Mouse (Mus musculus) liver, embryonic 14.5 days (tissue): ENCODE measurements at regions not wholly inside any gene's neighbourhood (a gene's known extent, or its start where the extent isn't known, plus 50 kb on each side); places are given as distances from the start of the nearest gene placed in this dataset.

Experiments used
- ATAC-seq: fragments of 200-750 bp; cut with Nextera tagmentation; 2 replicates; pipeline ENCODE4 v1.8.0; 2017; ENCODE audit warnings: moderate number of reproducible peaks, mild to moderate bottlenecking, moderate library complexity; ENCODE audit not compliant: insufficient read depth
- DNase-seq, 3 experiments: peaks; one replicate each; pipeline ENCODE4 v3.0.0-alpha.2; 2012 to 2013; ENCODE audit warnings: low read depth in 3 of 3, low spot score in 3 of 3
- H3K27ac ChIP-seq: fragments of 300-500 bp; sonication (generic); 2 replicates; pipeline ENCODE4 v1.5.1; 2014; ENCODE audit warnings: moderate library complexity, mild to moderate bottlenecking, control low read depth, inconsistent platforms
- H3K27me3 ChIP-seq: fragments of 300-500 bp; sonication (generic); 2 replicates; pipeline ENCODE4 v1.6.1; 2014; ENCODE audit warnings: mild to moderate bottlenecking, low read length, moderate library complexity; ENCODE audit not compliant: control insufficient read depth, insufficient read depth
- H3K36me3 ChIP-seq: fragments of 300-500 bp; sonication (generic); replicated peaks from 2 replicates; pipeline ENCODE4 v1.6.1; 2014; ENCODE audit warnings: low read depth; ENCODE audit not compliant: control insufficient read depth, insufficient read depth
- H3K4me1 ChIP-seq, 2 experiments: fragments of 200-500 bp in 1 of 2; fragments of 300-500 bp in 1 of 2; sonication (generic) in 1 of 2; replicated peaks; 2 replicates each; pipeline ENCODE4 v1.6.1; 2012 to 2014; ENCODE audit warnings: antibody characterized with exemption in 1 of 2, inconsistent platforms in 1 of 2, low read length in 1 of 2; ENCODE audit not compliant: control insufficient read depth in 2 of 2, insufficient read depth in 2 of 2
- H3K4me2 ChIP-seq: fragments of 300-500 bp; sonication (generic); 2 replicates; pipeline ENCODE4 v1.6.1; 2014; ENCODE audit warnings: low read depth, mild to moderate bottlenecking, control low read depth, moderate library complexity
- H3K4me3 ChIP-seq, 2 experiments: fragments of 200-500 bp in 1 of 2; fragments of 300-500 bp in 1 of 2; sonication (generic) in 1 of 2; 2 replicates each; pipeline ENCODE4 v1.5.1; 2012 to 2014; ENCODE audit warnings: low read depth in 2 of 2, low read length in 2 of 2, mild to moderate bottlenecking in 2 of 2, control low read depth in 1 of 2, inconsistent platforms in 1 of 2, moderate library complexity in 1 of 2; ENCODE audit not compliant: insufficient read depth in 1 of 2
- H3K9ac ChIP-seq: fragments of 300-500 bp; sonication (generic); replicated peaks from 2 replicates; pipeline ENCODE4 v1.6.1; 2014; ENCODE audit warnings: mild to moderate bottlenecking, control low read depth, moderate library complexity
- H3K9me3 ChIP-seq: fragments of 300-500 bp; sonication (generic); 2 replicates; pipeline ENCODE4 v1.6.1; 2016; ENCODE audit warnings: low read length, mixed read lengths; ENCODE audit not compliant: control insufficient read depth
- CTCF ChIP-seq: IDR thresholded peaks from 2 replicates; pipeline ENCODE4 v1.5.1; 2016; ENCODE audit warnings: antibody characterized with exemption, low read depth, control low read depth
- EP300 ChIP-seq: IDR thresholded peaks from 2 replicates; pipeline ENCODE4 v1.6.1; 2016; ENCODE audit warnings: antibody characterized with exemption, low read depth
- WGBS: fragments of 180-500 bp; shearing (Covaris S2); extraction: QIAGEN DNeasy Blood & Tissue Kit; methylation state at CpG from one replicate; pipeline ENCODE4 v1.1.7; 2014; ENCODE audit not compliant: insufficient replicate concordance; 5-methylcytosine and 5-hydroxymethylcytosine counted together

DNA sequence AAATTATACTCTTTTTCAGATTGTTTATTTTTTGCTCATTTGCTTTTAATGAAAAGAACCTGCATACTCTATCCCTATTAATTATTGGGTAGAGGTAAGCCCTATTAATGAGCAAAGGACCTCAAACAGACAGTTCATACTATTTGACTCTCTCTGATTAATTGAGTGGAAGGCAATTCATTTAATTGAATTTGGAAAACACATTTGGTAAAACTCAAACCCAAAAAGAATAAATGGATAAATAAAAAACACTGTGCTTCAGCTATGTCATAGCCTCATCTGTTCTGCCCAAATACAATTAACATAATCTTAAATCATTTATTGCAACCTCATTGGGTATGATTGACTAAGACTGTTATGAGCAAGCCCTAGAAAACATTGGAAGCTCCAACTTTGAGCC lies 874.8 kb downstream of the Adgrl2 start:
- Histone ChIP-seq H3K9ac (no peak overlapping the region), H3K36me3 (no peaks in the 10 kb centered on the region), H3K27me3 (no peaks in the 10 kb centered on the region), H3K4me3 (no peak overlapping the region), H3K4me1 (no peaks in the 10 kb centered on the region), H3K27ac (no peak overlapping the region), H3K9me3 (no peaks in the 10 kb centered on the region), H3K4me2 (no peak overlapping the region)
- ATAC-seq, result no peak
- no peak for DNase-seq
- no peak for TF ChIP-seq EP300
- no peak for TF ChIP-seq CTCF

DNA sequence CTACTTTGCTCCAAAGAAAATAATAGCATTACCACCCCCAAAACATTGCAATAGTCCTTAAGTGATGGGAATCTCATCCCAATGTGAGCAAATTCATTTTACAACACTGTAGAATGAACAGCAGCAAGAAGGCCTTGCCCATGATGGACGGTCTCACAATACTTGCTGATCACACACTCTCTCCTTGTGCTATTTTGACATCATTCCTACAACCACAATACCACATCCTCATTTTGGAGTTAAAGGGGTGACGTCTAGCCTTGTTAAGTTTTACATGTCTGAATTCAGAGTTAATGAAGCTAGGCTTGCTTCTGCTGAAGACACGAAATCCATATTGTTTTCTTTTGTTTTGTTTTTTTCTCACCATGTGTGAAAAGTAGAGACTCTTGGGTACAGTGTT lies 878.2 kb downstream of the Adgrl2 start:
- ATAC-seq, result no peak
- H3K4me2 ChIP-seq, result no peak overlapping the region

DNA sequence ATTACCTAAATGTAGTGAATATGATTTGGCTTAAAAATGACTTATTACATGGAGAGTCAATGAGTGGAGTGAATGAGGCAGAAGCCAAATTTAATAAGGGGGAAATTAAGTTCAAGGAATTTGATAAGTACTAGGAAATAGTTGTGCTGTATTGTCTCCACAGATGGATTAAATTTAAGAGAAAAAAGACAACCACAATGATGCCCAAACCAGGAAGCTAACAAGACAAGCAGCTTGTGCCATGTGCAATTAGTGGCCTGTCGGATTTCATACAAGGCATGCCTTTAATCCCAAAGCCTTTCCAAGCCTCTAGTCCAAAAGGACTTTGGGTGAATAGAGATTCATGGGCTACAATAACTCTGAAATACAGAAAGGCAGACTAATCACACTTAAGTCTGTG lies 883.3 kb downstream of the Adgrl2 start:
- H3K27me3 ChIP-seq, result no peaks in the 10 kb centered on the region
- H3K9ac ChIP-seq, result no peak overlapping the region
- DNase-seq (no peak), ATAC-seq (no peak)
- no peak overlapping the region for H3K4me2 ChIP-seq
- H3K4me1 ChIP-seq, result no peaks in the 10 kb centered on the region
- H3K9me3 ChIP-seq, result no peaks in the 10 kb centered on the region
- no peak overlapping the region for H3K27ac ChIP-seq
- H3K36me3 ChIP-seq, result no peaks in the 10 kb centered on the region
- 52% methylated on average over 1 of the region's 1 CpGs for WGBS
- TF ChIP-seq CTCF (no peak), EP300 (no peak)
- H3K4me3 ChIP-seq, result no peak overlapping the region

More for the DNA sequence above, 878.2 kb downstream of the Adgrl2 start:
- H3K4me3 ChIP-seq, result no peak overlapping the region
- no peak overlapping the region for H3K27ac ChIP-seq
- DNase-seq, result no peak
- no peaks in the 10 kb centered on the region for H3K9me3 ChIP-seq
- no peak overlapping the region for H3K9ac ChIP-seq
- H3K27me3 ChIP-seq, result no peaks in the 10 kb centered on the region
- TF ChIP-seq EP300 (no peak), CTCF (no peak)
- 34% methylated on average over 3 of the region's 3 CpGs for WGBS
- no peaks in the 10 kb centered on the region for H3K4me1 ChIP-seq
- no peaks in the 10 kb centered on the region for H3K36me3 ChIP-seq

DNA sequence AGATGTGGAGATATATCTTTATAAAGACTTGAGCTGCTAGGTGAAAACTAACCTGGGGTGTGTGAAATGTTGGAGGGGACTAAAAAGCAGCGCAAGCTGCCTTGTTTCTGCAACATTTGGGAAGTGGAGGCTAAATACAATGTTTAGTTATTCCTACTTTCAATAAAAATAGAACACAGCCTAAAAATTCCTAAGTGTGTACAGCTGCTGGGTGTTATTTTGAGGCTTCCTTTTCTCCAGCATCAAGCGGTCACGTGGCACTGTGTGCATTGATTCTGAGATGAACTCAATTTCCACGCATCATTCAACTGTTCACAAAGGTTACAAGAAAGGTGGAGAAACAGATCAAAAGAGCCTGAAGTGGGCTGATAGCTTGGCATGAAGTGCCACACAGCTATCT lies 896.4 kb downstream of the Adgrl2 start:
- H3K9me3 ChIP-seq, result no peaks in the 10 kb centered on the region
- H3K27me3 ChIP-seq, result no peaks in the 10 kb centered on the region
- DNase-seq (no peak), ATAC-seq (no peak)
- H3K4me1 ChIP-seq, result peaks cover 0 to 3% of the 10 kb centered on the region in 2 experiments; a peak in 1 of 4 replicates
- TF ChIP-seq EP300 (no peak), CTCF (no peak)
- H3K36me3 ChIP-seq, result no peaks in the 10 kb centered on the region
- H3K4me3 ChIP-seq, result no peak overlapping the region
- H3K27ac ChIP-seq, result no peak overlapping the region
- H3K9ac ChIP-seq, result no peak overlapping the region
- whole genome bisulfite sequencing, result 75% methylated on average over 4 of the region's 4 CpGs
- H3K4me2 ChIP-seq, result no peak overlapping the region

DNA sequence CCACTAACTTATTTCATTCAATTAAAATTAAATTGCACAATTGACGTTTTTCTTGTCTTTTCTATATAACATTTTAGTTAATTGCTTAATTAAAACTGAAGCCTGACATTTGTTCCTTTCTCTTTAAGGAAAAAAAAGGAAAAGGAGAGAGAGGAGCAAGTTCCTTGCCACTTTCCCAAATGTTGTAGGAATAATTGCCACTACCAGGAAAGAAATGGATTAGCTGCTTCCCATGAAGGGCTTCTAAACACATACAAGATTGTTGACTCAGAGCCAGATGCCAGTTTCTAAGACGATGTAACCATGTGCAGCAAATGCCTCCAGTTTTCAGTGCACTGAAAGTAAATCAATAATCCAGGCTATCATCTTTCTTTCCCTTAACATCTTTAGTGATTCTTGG lies 914.5 kb downstream of the Adgrl2 start:
- Histone ChIP-seq H3K36me3 (no peaks in the 10 kb centered on the region), H3K27me3 (no peaks in the 10 kb centered on the region), H3K4me2 (no peak overlapping the region), H3K27ac (no peak overlapping the region), H3K4me3 (no peak overlapping the region), H3K9ac (no peak overlapping the region), H3K4me1 (no peaks in the 10 kb centered on the region), H3K9me3 (no peaks in the 10 kb centered on the region)
- no peak for ATAC-seq
- WGBS, result 49% methylated on average over 2 of the region's 2 CpGs
- no peak for DNase-seq
- no peak for TF ChIP-seq EP300
- no peak for TF ChIP-seq CTCF

DNA sequence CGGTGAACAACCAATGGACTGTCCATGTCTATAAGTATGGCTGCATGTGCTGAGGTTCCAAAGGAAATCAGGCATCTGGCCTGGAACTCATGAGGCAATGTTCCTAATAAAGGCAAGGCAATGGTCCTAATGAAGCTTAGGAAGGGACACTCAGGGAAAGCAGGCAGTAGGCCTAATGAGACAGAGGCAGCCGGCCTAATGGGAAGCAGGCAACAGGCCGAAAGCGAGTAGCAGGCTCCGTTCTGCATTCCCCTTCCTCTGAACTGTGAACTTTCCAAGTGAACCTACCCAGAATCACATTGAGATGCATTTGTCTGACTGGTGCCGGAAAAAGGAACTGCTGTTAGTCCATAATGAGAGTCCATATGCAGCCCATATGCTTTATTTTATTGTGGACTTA lies 923.7 kb downstream of the Adgrl2 start:
- Histone ChIP-seq H3K27me3 (no peaks in the 10 kb centered on the region), H3K4me1 (no peaks in the 10 kb centered on the region), H3K9me3 (no peaks in the 10 kb centered on the region), H3K9ac (no peak overlapping the region), H3K4me3 (no peak overlapping the region), H3K4me2 (no peak overlapping the region), H3K36me3 (no peaks in the 10 kb centered on the region), H3K27ac (no peak overlapping the region)
- TF ChIP-seq CTCF, result no peak
- no peak for TF ChIP-seq EP300
- DNase-seq (no peak), ATAC-seq (no peak)
- 75% methylated on average over 6 of the region's 6 CpGs for WGBS
